Mouse (Mus musculus) C2C12 (cell line): ENCODE measurements around the gene Lgi2. TPM values are rescaled to one million over a fixed set of nuclear protein-coding genes. Genes with fewer than 3 reads are reported as not detected.

Experiments used
- H3K27me3 ChIP-seq: one replicate; pipeline ENCODE4 v1.6.1; 2011; ENCODE audit not compliant: control insufficient read depth, insufficient read depth, insufficient read length
- H3K36me3 ChIP-seq: one replicate; pipeline ENCODE4 v1.6.1; 2011; ENCODE audit not compliant: control insufficient read depth, insufficient read depth
- H3K4me3 ChIP-seq: one replicate; pipeline ENCODE4 v1.5.1; 2011; ENCODE audit warnings: mild to moderate bottlenecking, control low read depth; ENCODE audit not compliant: poor library complexity, insufficient read depth, severe bottlenecking
- H3K79me2 ChIP-seq: one replicate; pipeline ENCODE4 v1.6.1; 2011; ENCODE audit not compliant: control insufficient read depth, insufficient read depth
- H3K79me3 ChIP-seq: one replicate; pipeline ENCODE4 v1.6.1; 2011; ENCODE audit warnings: low read depth, control low read depth
- H3ac ChIP-seq: one replicate; pipeline ENCODE3; 2011; ENCODE audit warnings: low read depth; ENCODE audit not compliant: control insufficient read depth, insufficient read length
- CEBPB ChIP-seq: IDR thresholded peaks from one replicate; pipeline ENCODE4 v1.6.1; 2011; ENCODE audit warnings: low read depth, mild to moderate bottlenecking, control low read depth, moderate library complexity
- CTCF ChIP-seq: IDR thresholded peaks from one replicate; pipeline ENCODE4 v1.5.1; 2011; ENCODE audit not compliant: control insufficient read depth, insufficient read depth, insufficient read length
- FOSL1 ChIP-seq: IDR thresholded peaks from one replicate; pipeline ENCODE4 v1.8.0; 2011; ENCODE audit warnings: mild to moderate bottlenecking, low read length; ENCODE audit not compliant: poor library complexity, insufficient read depth, severe bottlenecking
- MAX ChIP-seq: IDR thresholded peaks from one replicate; pipeline ENCODE4 v1.6.1; 2011; ENCODE audit warnings: mild to moderate bottlenecking, control low read depth
- MYOD1 ChIP-seq: IDR thresholded peaks from one replicate; pipeline ENCODE4 v1.6.1; 2011; ENCODE audit warnings: low read depth; ENCODE audit not compliant: control insufficient read depth, insufficient read length
- MYOG ChIP-seq: IDR thresholded peaks from one replicate; pipeline ENCODE4 v1.6.1; 2011; ENCODE audit not compliant: control insufficient read depth, insufficient read length; ENCODE audit errors: extremely low read depth
- USF1 ChIP-seq: IDR thresholded peaks from one replicate; pipeline ENCODE4 v1.6.1; 2011; ENCODE audit warnings: low read depth, mild to moderate bottlenecking, control low read depth, moderate library complexity
- polyA plus RNA-seq: library from polyadenylated mRNA; unstranded; fragments of >200 nt; fragmentation: generic; extraction: Trizol; gene quantifications from one replicate; pipeline ENCODE4 v1.2.1, GENCODE M21; 2012; ENCODE audit warnings: missing spikeins

Lgi2 gene
- polyA plus RNA-seq, 1 experiment: 0.01 TPM

DNA sequence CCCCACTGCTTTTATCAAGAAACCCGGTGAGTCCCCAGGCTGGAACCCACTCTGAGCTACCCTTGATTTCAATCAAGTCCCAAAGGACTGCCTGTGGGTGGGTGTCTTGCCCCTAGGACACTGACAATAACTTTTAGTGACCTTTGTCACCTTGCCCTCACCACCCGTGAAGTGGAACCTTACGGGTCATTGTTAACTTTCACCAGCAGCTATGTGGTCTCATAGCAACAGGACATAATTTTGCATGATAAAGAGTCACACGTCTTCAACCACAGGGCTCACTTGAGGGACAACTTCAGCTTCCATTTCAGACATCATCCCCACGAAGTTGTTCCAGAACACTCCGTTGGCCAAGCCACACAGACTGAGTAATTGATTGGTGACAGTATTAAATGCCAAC, 4.5 kb upstream of the Lgi2 start:
- TF ChIP-seq MYOG (no peak), CTCF (no peak), FOSL1 (no peak), USF1 (no peak), MAX (no peak), CEBPB (no peak), MYOD1 (no peak)
- no peaks in the 10 kb centered on the region for H3K79me3 ChIP-seq

GRCm38 (mm10) chr5:52565214-52565812, 949 bp downstream of the Lgi2 start:
- no peak overlapping the region for H3ac ChIP-seq
- H3K27me3 ChIP-seq: peaks cover 21% of the 10 kb centered on the region
- H3K36me3 ChIP-seq: no peaks in the 10 kb centered on the region
- TF ChIP-seq MYOD1 (no peak), FOSL1 (no peak), MAX (no peak), CEBPB (no peak), USF1 (no peak), CTCF (no peak), MYOG (no peak)
- no peaks in the 10 kb centered on the region for H3K79me3 ChIP-seq
- no peak overlapping the region for H3K4me3 ChIP-seq
- H3K79me2 ChIP-seq: no peaks in the 10 kb centered on the region

More for the DNA sequence above, 4.5 kb upstream of the Lgi2 start:
- H3K36me3 ChIP-seq: no peaks in the 10 kb centered on the region
- H3K27me3 ChIP-seq: peaks cover 5% of the 10 kb centered on the region
- no peak overlapping the region for H3ac ChIP-seq
- no peaks in the 10 kb centered on the region for H3K79me2 ChIP-seq
- H3K4me3 ChIP-seq: no peak overlapping the region

DNA sequence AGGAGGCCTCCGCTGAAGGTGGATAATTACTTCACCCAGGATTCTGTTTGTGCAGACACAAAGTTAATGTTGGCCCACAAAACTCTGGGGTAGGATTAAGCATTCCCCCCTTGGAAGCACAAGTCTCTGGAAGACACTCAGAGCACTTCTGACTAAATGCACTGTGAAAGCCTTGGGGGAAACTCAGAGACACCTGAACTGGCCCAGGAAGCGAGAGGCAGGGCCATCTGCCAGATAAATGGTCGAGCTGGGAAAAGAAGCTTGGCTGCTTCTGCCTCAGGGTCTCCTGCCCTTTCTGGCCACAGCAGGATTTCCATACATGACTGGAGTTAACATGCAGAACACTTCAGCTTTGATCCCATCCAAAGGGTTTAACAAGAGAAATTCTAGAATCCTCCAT, 1.9 kb downstream of the Lgi2 start:
- peaks cover 21% of the 10 kb centered on the region for H3K27me3 ChIP-seq
- no peaks in the 10 kb centered on the region for H3K79me2 ChIP-seq
- H3K79me3 ChIP-seq: no peaks in the 10 kb centered on the region
- no peak for TF ChIP-seq CTCF
- TF ChIP-seq CEBPB: no peak
- no peak for TF ChIP-seq MYOD1
- H3K4me3 ChIP-seq: no peak overlapping the region
- H3K36me3 ChIP-seq: no peaks in the 10 kb centered on the region
- H3ac ChIP-seq: no peak overlapping the region

DNA sequence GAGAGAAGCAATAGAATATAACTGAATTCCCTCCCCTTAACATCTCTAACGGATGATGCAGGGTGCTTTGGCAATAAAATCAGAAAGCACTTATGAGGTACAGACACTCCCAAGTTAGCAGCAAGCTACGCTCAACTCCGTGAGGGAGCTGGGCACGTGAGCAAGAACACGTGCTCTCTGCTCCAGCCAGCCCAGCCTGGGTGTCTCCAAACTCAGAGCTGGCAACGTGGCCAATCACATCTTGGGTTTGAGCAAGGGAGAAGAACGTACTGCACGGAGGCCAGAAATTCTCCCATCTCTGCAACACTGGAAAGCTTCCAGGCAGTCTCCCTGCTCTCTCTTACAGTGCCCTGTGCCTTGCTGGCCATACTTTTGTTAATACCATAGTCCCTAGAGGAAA, 6.0 kb downstream of the Lgi2 start:
- Histone ChIP-seq H3ac (no peak overlapping the region), H3K36me3 (no peaks in the 10 kb centered on the region), H3K27me3 (peaks cover 11% of the 10 kb centered on the region), H3K79me3 (no peaks in the 10 kb centered on the region), H3K4me3 (no peak overlapping the region), H3K79me2 (no peaks in the 10 kb centered on the region)
- TF ChIP-seq FOSL1 (no peak), USF1 (no peak), MYOD1 (no peak), CEBPB (no peak), MAX (no peak), CTCF (no peak), MYOG (no peak)

DNA sequence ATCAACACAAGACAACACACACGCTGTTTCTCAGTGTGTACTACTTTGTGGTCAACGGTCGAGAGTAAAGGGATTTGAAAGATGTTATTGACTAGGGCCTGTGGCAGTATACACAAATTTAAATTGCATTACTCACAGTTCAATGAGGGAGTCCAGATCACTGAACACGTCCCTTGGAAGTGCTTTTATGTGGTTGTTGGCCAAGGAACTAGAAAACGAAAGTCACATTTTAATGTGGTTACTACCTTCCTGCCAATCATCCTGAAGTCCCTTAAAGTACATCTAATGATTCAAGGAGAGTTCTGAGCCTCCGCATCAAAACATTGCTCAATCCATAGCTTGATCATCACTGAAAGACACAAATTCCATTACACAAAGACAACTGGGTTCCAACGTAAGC, 10.7 kb downstream of the Lgi2 start:
- TF ChIP-seq MYOG (no peak), FOSL1 (no peak), CEBPB (peak; percentile 33), CTCF (no peak), MYOD1 (no peak)
- Histone ChIP-seq H3K4me3 (no peak overlapping the region), H3K79me2 (no peaks in the 10 kb centered on the region), H3K27me3 (no peaks in the 10 kb centered on the region), H3ac (no peak overlapping the region), H3K79me3 (no peaks in the 10 kb centered on the region), H3K36me3 (no peaks in the 10 kb centered on the region)

GRCm38 (mm10) chr5:52551318-52551632, 15.0 kb downstream of the Lgi2 start:
- Histone ChIP-seq H3K79me3 (no peaks in the 10 kb centered on the region), H3K79me2 (no peaks in the 10 kb centered on the region), H3ac (no peak overlapping the region), H3K4me3 (no peak overlapping the region), H3K36me3 (no peaks in the 10 kb centered on the region), H3K27me3 (no peaks in the 10 kb centered on the region)
- TF ChIP-seq MAX: no peak
- no peak for TF ChIP-seq FOSL1
- TF ChIP-seq CTCF: no peak
- TF ChIP-seq CEBPB: no peak
- no peak for TF ChIP-seq MYOG
- TF ChIP-seq USF1: no peak
- no peak for TF ChIP-seq MYOD1
